Mouse (Mus musculus) hindbrain, embryonic 11.5 days (tissue): ENCODE measurements around the gene Efcab2. TPM values are rescaled to one million over a fixed set of nuclear protein-coding genes. Genes with fewer than 3 reads are reported as not detected.

ENCODE experiments used
- ATAC-seq: fragments of 200-750 bp; cut with Nextera tagmentation; 2 replicates; pipeline ENCODE4 v1.8.0; 2017; ENCODE audit warnings: mild to moderate bottlenecking, moderate TSS enrichment, moderate library complexity; ENCODE audit not compliant: low FRiP score
- DNase-seq: peaks from one replicate; pipeline ENCODE4 v3.0.0-alpha.2; 2015; ENCODE audit warnings: low spot score
- H3K27ac ChIP-seq: fragments of 300-500 bp; sonication (generic); 2 replicates; pipeline ENCODE4 v1.5.1; 2014; ENCODE audit warnings: mild to moderate bottlenecking, low read depth, low read length
- H3K27me3 ChIP-seq: fragments of 300-500 bp; sonication (generic); 2 replicates; pipeline ENCODE4 v1.6.1; 2014; ENCODE audit warnings: mild to moderate bottlenecking, low read length, moderate library complexity, mixed read lengths; ENCODE audit not compliant: control insufficient read depth, insufficient read depth
- H3K36me3 ChIP-seq: fragments of 300-500 bp; sonication (generic); 2 replicates; pipeline ENCODE4 v1.6.1; 2014; ENCODE audit warnings: mild to moderate bottlenecking, low read length, moderate library complexity, mixed read lengths; ENCODE audit not compliant: control insufficient read depth, insufficient read depth
- H3K4me1 ChIP-seq: fragments of 300-500 bp; sonication (generic); replicated peaks from 2 replicates; pipeline ENCODE4 v1.6.1; 2014; ENCODE audit warnings: low read length, mixed read lengths; ENCODE audit not compliant: control insufficient read depth, insufficient read depth
- H3K4me2 ChIP-seq: fragments of 300-500 bp; sonication (generic); replicated peaks from 2 replicates; pipeline ENCODE4 v1.6.1; 2014; ENCODE audit warnings: mild to moderate bottlenecking, low read depth, low read length
- H3K4me3 ChIP-seq: fragments of 300-500 bp; sonication (generic); 2 replicates; pipeline ENCODE4 v1.5.1; 2014; ENCODE audit warnings: low read depth, low read length
- H3K9ac ChIP-seq: fragments of 300-500 bp; sonication (generic); 2 replicates; pipeline ENCODE4 v1.6.1; 2014; ENCODE audit warnings: low read depth, low read length
- H3K9me3 ChIP-seq: fragments of 300-500 bp; sonication (generic); 2 replicates; pipeline ENCODE4 v1.6.1; 2016; ENCODE audit warnings: low read length; ENCODE audit not compliant: control insufficient read depth
- WGBS: fragments of 180-500 bp; shearing (Covaris S2); extraction: QIAGEN DNeasy Blood & Tissue Kit; methylation state at CpG from one replicate; pipeline ENCODE4 v1.1.7; 2014; 5-methylcytosine and 5-hydroxymethylcytosine counted together
- polyA plus RNA-seq: library from polyadenylated mRNA; unstranded; fragments of >200 nt; fragmentation: Nextera tagmentation; extraction: Ambion mirVana; gene quantifications from 2 replicates; pipeline ENCODE4 v1.2.1, GENCODE M21; 2014

The Efcab2 gene
- polyA plus RNA-seq, 1 experiment from 2014 or later: 8.3 TPM

- Histone ChIP-seq H3K9me3 (no peaks in the 10 kb centered on the region), H3K4me1 (no peaks in the 10 kb centered on the region), H3K36me3 (no peaks in the 10 kb centered on the region), H3K4me2 (no peak overlapping the region), H3K27me3 (no peaks in the 10 kb centered on the region), H3K27ac (no peak overlapping the region), H3K9ac (no peak overlapping the region), H3K4me3 (no peak overlapping the region)
- WGBS: 78% methylated on average over 5 of the region's 5 CpGs
- DNase-seq (no peak), ATAC-seq (no peak)
Observed at GRCm38 (mm10) chr1:178392970-178393369, 12.9 kb upstream of the Efcab2 start.

DNA sequence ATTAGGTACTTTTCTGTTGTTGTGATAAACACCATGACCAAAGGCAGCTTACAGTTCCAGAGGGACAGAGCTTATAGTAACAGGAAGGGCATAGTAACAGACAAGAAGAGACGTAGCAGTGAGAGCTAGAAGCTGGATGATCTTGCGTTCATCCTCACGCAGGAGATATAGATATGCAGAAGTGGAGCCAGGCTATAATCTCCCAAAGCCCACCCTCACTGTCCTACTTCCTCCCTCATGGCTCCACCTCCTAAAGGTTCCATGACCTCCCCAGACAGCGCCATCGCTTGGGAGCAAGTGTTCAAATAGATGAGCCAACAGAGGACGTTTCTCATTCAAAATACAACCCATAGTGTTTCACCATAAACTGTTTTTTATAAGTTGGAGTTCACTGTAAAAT, 10.8 kb upstream of the Efcab2 start:
- Histone ChIP-seq H3K9ac (no peak overlapping the region), H3K27ac (no peak overlapping the region), H3K4me2 (no peak overlapping the region), H3K4me1 (no peaks in the 10 kb centered on the region), H3K4me3 (no peak overlapping the region), H3K36me3 (no peaks in the 10 kb centered on the region), H3K27me3 (no peaks in the 10 kb centered on the region), H3K9me3 (no peaks in the 10 kb centered on the region)
- DNase-seq: no peak
- no peak for ATAC-seq
- WGBS: 87% methylated on average over 6 of the region's 6 CpGs

- H3K27me3 ChIP-seq: no peaks in the 10 kb centered on the region
- DNase-seq: no peak
- no peak overlapping the region for H3K4me3 ChIP-seq
- no peak overlapping the region for H3K27ac ChIP-seq
- H3K9ac ChIP-seq: no peak overlapping the region
- no peaks in the 10 kb centered on the region for H3K36me3 ChIP-seq
- H3K4me2 ChIP-seq: no peak overlapping the region
- no peaks in the 10 kb centered on the region for H3K4me1 ChIP-seq
- WGBS: 88% methylated on average over 4 of the region's 4 CpGs
- no peaks in the 10 kb centered on the region for H3K9me3 ChIP-seq
- ATAC-seq: no peak
Observed at GRCm38 (mm10) chr1:178396383-178396782, 9.5 kb upstream of the Efcab2 start.

- no peak overlapping the region for H3K4me3 ChIP-seq
- no peak overlapping the region for H3K9ac ChIP-seq
- DNase-seq (no peak), ATAC-seq (no peak)
- no peaks in the 10 kb centered on the region for H3K27me3 ChIP-seq
- H3K27ac ChIP-seq: no peak overlapping the region
- no peaks in the 10 kb centered on the region for H3K36me3 ChIP-seq
- H3K9me3 ChIP-seq: no peaks in the 10 kb centered on the region
- H3K4me1 ChIP-seq: no peaks in the 10 kb centered on the region
- H3K4me2 ChIP-seq: no peak overlapping the region
- WGBS: 84% methylated on average over 6 of the region's 6 CpGs
Observed at GRCm38 (mm10) chr1:178399879-178400278, 6.0 kb upstream of the Efcab2 start.

- no peak overlapping the region for H3K4me3 ChIP-seq
- H3K36me3 ChIP-seq: no peaks in the 10 kb centered on the region
- H3K27me3 ChIP-seq: no peaks in the 10 kb centered on the region
- ATAC-seq: no peak
- 79% methylated on average over 7 of the region's 7 CpGs for WGBS
- H3K4me1 ChIP-seq: no peaks in the 10 kb centered on the region
- H3K27ac ChIP-seq: no peak overlapping the region
- no peak overlapping the region for H3K9ac ChIP-seq
- DNase-seq: no peak
- no peaks in the 10 kb centered on the region for H3K9me3 ChIP-seq
- H3K4me2 ChIP-seq: no peak overlapping the region
Observed at GRCm38 (mm10) chr1:178400652-178401051, 5.2 kb upstream of the Efcab2 start.

- WGBS: 90% methylated on average over 6 of the region's 6 CpGs
- Histone ChIP-seq H3K4me1 (no peaks in the 10 kb centered on the region), H3K9me3 (no peaks in the 10 kb centered on the region)
Observed at GRCm38 (mm10) chr1:178401960-178402359, 3.9 kb upstream of the Efcab2 start.

GRCm38 (mm10) chr1:178405445-178405911, 407 bp upstream of the Efcab2 start:
- DNase-seq (peak; percentile 81), ATAC-seq (peak; percentile 85)
- WGBS: under 1% methylated on average over 23 of the region's 23 CpGs
- peak overlapping the region; percentile 100 for H3K27ac ChIP-seq
- peak overlapping the region; percentile 71 for H3K4me2 ChIP-seq
- H3K4me1 ChIP-seq: no peaks in the 10 kb centered on the region
- H3K27me3 ChIP-seq: no peaks in the 10 kb centered on the region
- H3K36me3 ChIP-seq: no peaks in the 10 kb centered on the region
- no peaks in the 10 kb centered on the region for H3K9me3 ChIP-seq
- H3K9ac ChIP-seq: peak overlapping the region; percentile 98
- peak overlapping the region; percentile 72 for H3K4me3 ChIP-seq

More at GRCm38 (mm10) chr1:178401960-178402359, 3.9 kb upstream of the Efcab2 start:
- no peaks in the 10 kb centered on the region for H3K27me3 ChIP-seq
- no peaks in the 10 kb centered on the region for H3K36me3 ChIP-seq
- no peak for DNase-seq
- no peak for ATAC-seq
- no peak overlapping the region for H3K4me3 ChIP-seq
- no peak overlapping the region for H3K4me2 ChIP-seq
- H3K27ac ChIP-seq: no peak overlapping the region
- no peak overlapping the region for H3K9ac ChIP-seq

- DNase-seq (peak; percentile 10), ATAC-seq (peak; percentile 25; the same call in 1 of the 2 replicates)
- WGBS: 62% methylated on average over 12 of the region's 12 CpGs
- Histone ChIP-seq H3K27ac (peak overlapping the region; percentile 100), H3K36me3 (no peaks in the 10 kb centered on the region), H3K4me1 (no peaks in the 10 kb centered on the region), H3K4me3 (peak overlapping the region; percentile 72), H3K9me3 (no peaks in the 10 kb centered on the region), H3K4me2 (peak overlapping the region; percentile 71), H3K27me3 (no peaks in the 10 kb centered on the region), H3K9ac (peak overlapping the region; percentile 98)
Observed at GRCm38 (mm10) chr1:178406765-178407645, 1.1 kb downstream of the Efcab2 start.

DNA sequence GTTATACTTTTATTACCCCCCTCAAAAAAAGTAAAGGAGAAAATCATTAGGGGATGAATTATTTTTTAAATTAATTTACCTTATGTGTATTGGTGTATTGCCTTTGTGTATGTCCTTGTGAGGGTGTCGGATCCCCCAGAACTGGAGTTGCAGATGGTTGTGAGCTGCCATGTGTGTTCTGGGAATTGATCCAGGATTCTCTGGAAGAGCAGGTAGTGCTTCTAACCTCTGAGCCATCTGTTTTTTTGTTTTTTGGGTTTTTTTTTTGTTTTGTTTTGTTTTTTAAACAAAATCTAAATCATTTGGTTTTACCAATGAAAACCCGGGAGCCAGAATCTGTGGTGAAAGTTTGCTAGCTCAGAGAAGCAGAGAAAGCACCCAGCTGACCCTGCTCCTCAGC, 1.8 kb downstream of the Efcab2 start:
- Histone ChIP-seq H3K4me1 (no peaks in the 10 kb centered on the region), H3K4me2 (no peak overlapping the region), H3K36me3 (no peaks in the 10 kb centered on the region), H3K9me3 (no peaks in the 10 kb centered on the region), H3K9ac (no peak overlapping the region), H3K27ac (no peak overlapping the region), H3K27me3 (no peaks in the 10 kb centered on the region), H3K4me3 (no peak overlapping the region)
- ATAC-seq (no peak), DNase-seq (no peak)
- 83% methylated on average over 2 of the region's 2 CpGs for WGBS
